Mouse (Mus musculus): ENCODE measurements around the gene Gm38394. TPM values are rescaled to one million over a fixed set of nuclear protein-coding genes. Genes with fewer than 3 reads are reported as not detected.
"Not testable (repeated sequence)": the region's sequence is repeated elsewhere in the genome, so short reads cannot be mapped to it uniquely, and the experiment has no call there.

The Gm38394 gene
- polyA plus RNA-seq (2014; fragmentation: Nextera tagmentation; extraction: Ambion mirVana): 6.7 and 10.4 TPM in 2 replicates

- ATAC-seq (ENCODE audit: low FRiP score) (peak; percentile 98), DNase-seq (ENCODE audit: low spot score) (peak; percentile 94)
- WGBS: 3% methylated on average over 23 of the region's 26 CpGs
- Histone ChIP-seq H3K9me3 (ENCODE audit: control insufficient read depth, low read length) (no peaks in the 10 kb centered on the region), H3K9ac (ENCODE audit: low read depth, low read length) (peak within 1 kb of the TSS; percentile 74), H3K4me2 (replicated peaks; ENCODE audit: low read depth, low read length) (peak within 1 kb of the TSS; percentile 82), H3K27me3 (ENCODE audit: control insufficient read depth, insufficient read depth, low read length) (no peaks in the 10 kb centered on the region), H3K4me3 (ENCODE audit: low read depth, low read length) (peak within 1 kb of the TSS; percentile 90), H3K27ac (ENCODE audit: low read depth, low read length) (peak within 1 kb of the TSS; percentile 90), H3K4me1 (replicated peaks; ENCODE audit: control insufficient read depth, insufficient read depth, low read length) (no peaks in the 10 kb centered on the region), H3K36me3 (ENCODE audit: control insufficient read depth, insufficient read depth, low read length) (no peaks in the 10 kb centered on the region)
Observed at GRCm38 (mm10) chr1:133661203-133661933, at the start of gene Gm38394. TSS of gene Gm38394 (minus strand) at chr1:133661318.

DNA sequence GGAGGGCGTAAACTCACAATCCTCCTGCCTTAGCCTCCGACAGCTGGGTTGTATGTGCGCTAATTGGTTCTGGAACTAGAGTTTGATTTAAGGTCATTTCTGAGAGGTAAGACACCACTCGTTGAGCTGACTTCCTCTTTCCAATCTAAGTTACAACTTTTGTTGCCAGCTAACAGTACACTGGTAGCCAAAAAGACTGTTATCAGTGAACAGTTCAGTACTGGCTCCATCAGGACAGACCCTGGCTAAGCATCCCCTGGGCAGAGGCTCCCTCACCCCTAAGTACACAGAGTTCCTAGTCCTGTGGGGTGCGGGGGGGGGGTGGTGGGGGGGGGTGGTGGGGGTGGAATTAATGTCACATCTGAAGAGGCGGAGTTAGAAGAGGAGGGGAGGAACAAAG is 49.8 kb upstream of the Gm38394 start:
- Histone ChIP-seq H3K4me3 (ENCODE audit: low read depth, low read length) (no peak overlapping the region), H3K4me2 (replicated peaks; ENCODE audit: low read depth, low read length) (no peak overlapping the region), H3K9ac (ENCODE audit: low read depth, low read length) (no peak overlapping the region), H3K4me1 (replicated peaks; ENCODE audit: control insufficient read depth, insufficient read depth, low read length) (no peaks in the 10 kb centered on the region), H3K27ac (ENCODE audit: low read depth, low read length) (no peak overlapping the region), H3K36me3 (ENCODE audit: control insufficient read depth, insufficient read depth, low read length) (no peaks in the 10 kb centered on the region), H3K9me3 (ENCODE audit: control insufficient read depth, low read length) (no peaks in the 10 kb centered on the region), H3K27me3 (ENCODE audit: control insufficient read depth, insufficient read depth, low read length) (no peaks in the 10 kb centered on the region)
- ATAC-seq (ENCODE audit: low FRiP score): no peak
- no peak for DNase-seq (ENCODE audit: low spot score)
- 64% methylated on average over 6 of the region's 6 CpGs for WGBS

GRCm38 (mm10) chr1:133709292-133709691 is 48.2 kb upstream of the Gm38394 start:
- Histone ChIP-seq H3K4me3 (ENCODE audit: low read depth, low read length) (no peak overlapping the region), H3K27ac (ENCODE audit: low read depth, low read length) (no peak overlapping the region), H3K4me1 (replicated peaks; ENCODE audit: control insufficient read depth, insufficient read depth, low read length) (no peaks in the 10 kb centered on the region), H3K9ac (ENCODE audit: low read depth, low read length) (no peak overlapping the region), H3K27me3 (ENCODE audit: control insufficient read depth, insufficient read depth, low read length) (no peaks in the 10 kb centered on the region), H3K4me2 (replicated peaks; ENCODE audit: low read depth, low read length) (no peak overlapping the region), H3K9me3 (ENCODE audit: control insufficient read depth, low read length) (no peaks in the 10 kb centered on the region), H3K36me3 (ENCODE audit: control insufficient read depth, insufficient read depth, low read length) (no peaks in the 10 kb centered on the region)
- DNase-seq (ENCODE audit: low spot score) (no peak), ATAC-seq (ENCODE audit: low FRiP score) (no peak)
- 69% methylated on average over 3 of the region's 3 CpGs for WGBS

- H3K27ac ChIP-seq (ENCODE audit: low read depth, low read length); H3K4me2 ChIP-seq (replicated peaks; ENCODE audit: low read depth, low read length); H3K9ac ChIP-seq (ENCODE audit: low read depth, low read length); H3K36me3 ChIP-seq (ENCODE audit: control insufficient read depth, insufficient read depth, low read length); DNase-seq (ENCODE audit: low spot score); H3K9me3 ChIP-seq (ENCODE audit: control insufficient read depth, low read length); H3K27me3 ChIP-seq (ENCODE audit: control insufficient read depth, insufficient read depth, low read length); H3K4me1 ChIP-seq (replicated peaks; ENCODE audit: control insufficient read depth, insufficient read depth, low read length); ATAC-seq (ENCODE audit: low FRiP score); H3K4me3 ChIP-seq (ENCODE audit: low read depth, low read length): not testable (repeated sequence)
- 24% methylated on average over 1 of the region's 2 CpGs for WGBS
Observed at GRCm38 (mm10) chr1:133701824-133702223, 40.7 kb upstream of the Gm38394 start.

- no peaks in the 10 kb centered on the region for H3K9me3 ChIP-seq (ENCODE audit: control insufficient read depth, low read length)
- no peak for ATAC-seq (ENCODE audit: low FRiP score)
- H3K4me3 ChIP-seq (ENCODE audit: low read depth, low read length): no peak overlapping the region
- H3K36me3 ChIP-seq (ENCODE audit: control insufficient read depth, insufficient read depth, low read length): no peaks in the 10 kb centered on the region
- no peak overlapping the region for H3K27ac ChIP-seq (ENCODE audit: low read depth, low read length)
- WGBS: 96% methylated on average over 12 of the region's 12 CpGs
- H3K27me3 ChIP-seq (ENCODE audit: control insufficient read depth, insufficient read depth, low read length): no peaks in the 10 kb centered on the region
- no peak overlapping the region for H3K4me2 ChIP-seq (replicated peaks; ENCODE audit: low read depth, low read length)
- no peaks in the 10 kb centered on the region; the same call in 1 of the 2 replicates for H3K4me1 ChIP-seq (replicated peaks; ENCODE audit: control insufficient read depth, insufficient read depth, low read length)
- no peak for DNase-seq (ENCODE audit: low spot score)
- no peak overlapping the region for H3K9ac ChIP-seq (ENCODE audit: low read depth, low read length)
Observed at GRCm38 (mm10) chr1:133697935-133698620, 37.0 kb upstream of the Gm38394 start.

DNA sequence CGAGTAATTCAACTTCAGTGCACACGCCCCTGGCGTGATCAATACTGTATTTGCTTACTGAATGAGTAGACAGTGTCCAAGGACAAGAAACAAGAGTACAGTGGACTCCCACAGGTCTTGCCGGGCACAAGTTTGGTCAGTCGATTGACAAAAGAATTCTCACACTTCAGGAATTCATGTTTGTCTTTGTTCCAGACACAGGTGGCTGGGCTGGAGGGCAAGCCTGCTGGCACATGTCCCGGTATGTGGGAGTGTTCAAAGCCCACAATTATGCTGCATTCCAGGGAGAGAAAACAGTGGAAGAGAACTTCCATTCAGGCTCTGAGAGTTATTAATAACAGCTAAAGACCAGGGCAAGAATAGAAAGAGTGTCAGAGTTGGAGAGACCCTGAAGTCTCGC is 34.8 kb upstream of the Gm38394 start:
- Histone ChIP-seq H3K9me3 (ENCODE audit: control insufficient read depth, low read length) (no peaks in the 10 kb centered on the region), H3K27ac (ENCODE audit: low read depth, low read length) (peak overlapping the region; percentile 9; the same call in 1 of the 2 replicates), H3K4me3 (ENCODE audit: low read depth, low read length) (no peak overlapping the region), H3K36me3 (ENCODE audit: control insufficient read depth, insufficient read depth, low read length) (no peaks in the 10 kb centered on the region), H3K9ac (ENCODE audit: low read depth, low read length) (no peak overlapping the region), H3K27me3 (ENCODE audit: control insufficient read depth, insufficient read depth, low read length) (no peaks in the 10 kb centered on the region), H3K4me2 (replicated peaks; ENCODE audit: low read depth, low read length) (no peak overlapping the region), H3K4me1 (replicated peaks; ENCODE audit: control insufficient read depth, insufficient read depth, low read length) (no peaks in the 10 kb centered on the region; the same call in 1 of the 2 replicates)
- DNase-seq (ENCODE audit: low spot score) (no peak), ATAC-seq (ENCODE audit: low FRiP score) (no peak)
- WGBS: 36% methylated on average over 7 of the region's 7 CpGs

GRCm38 (mm10) chr1:133694876-133695275 is 33.8 kb upstream of the Gm38394 start:
- no peaks in the 10 kb centered on the region for H3K36me3 ChIP-seq (ENCODE audit: control insufficient read depth, insufficient read depth, low read length)
- H3K4me3 ChIP-seq (ENCODE audit: low read depth, low read length): no peak overlapping the region
- no peak overlapping the region for H3K9ac ChIP-seq (ENCODE audit: low read depth, low read length)
- no peaks in the 10 kb centered on the region; the same call in 1 of the 2 replicates for H3K4me1 ChIP-seq (replicated peaks; ENCODE audit: control insufficient read depth, insufficient read depth, low read length)
- H3K27me3 ChIP-seq (ENCODE audit: control insufficient read depth, insufficient read depth, low read length): no peaks in the 10 kb centered on the region
- no peaks in the 10 kb centered on the region for H3K9me3 ChIP-seq (ENCODE audit: control insufficient read depth, low read length)
- no peak overlapping the region for H3K27ac ChIP-seq (ENCODE audit: low read depth, low read length)
- DNase-seq (ENCODE audit: low spot score): no peak
- WGBS: 78% methylated on average over 1 of the region's 1 CpGs
- no peak for ATAC-seq (ENCODE audit: low FRiP score)
- H3K4me2 ChIP-seq (replicated peaks; ENCODE audit: low read depth, low read length): no peak overlapping the region

GRCm38 (mm10) chr1:133694301-133694700 is 33.2 kb upstream of the Gm38394 start:
- H3K4me3 ChIP-seq (ENCODE audit: low read depth, low read length): no peak overlapping the region
- WGBS: 0% methylated on average over 1 of the region's 1 CpGs
- no peak for ATAC-seq (ENCODE audit: low FRiP score)
- no peaks in the 10 kb centered on the region; the same call in 1 of the 2 replicates for H3K4me1 ChIP-seq (replicated peaks; ENCODE audit: control insufficient read depth, insufficient read depth, low read length)
- no peak for DNase-seq (ENCODE audit: low spot score)
- no peaks in the 10 kb centered on the region for H3K9me3 ChIP-seq (ENCODE audit: control insufficient read depth, low read length)
- H3K27me3 ChIP-seq (ENCODE audit: control insufficient read depth, insufficient read depth, low read length): no peaks in the 10 kb centered on the region
- H3K27ac ChIP-seq (ENCODE audit: low read depth, low read length): no peak overlapping the region
- no peak overlapping the region for H3K9ac ChIP-seq (ENCODE audit: low read depth, low read length)
- H3K4me2 ChIP-seq (replicated peaks; ENCODE audit: low read depth, low read length): no peak overlapping the region
- H3K36me3 ChIP-seq (ENCODE audit: control insufficient read depth, insufficient read depth, low read length): no peaks in the 10 kb centered on the region
